Mouse (Mus musculus) limb, embryonic 12.5 days (tissue): ENCODE measurements around the gene Rab25. TPM values are rescaled to one million over a fixed set of nuclear protein-coding genes. Genes with fewer than 3 reads are reported as not detected.
A peak's percentile ranks its signal among the peaks of the same experiment; 100 is the strongest.
"Not testable (repeated sequence)": the region's sequence is repeated elsewhere in the genome, so short reads cannot be mapped to it uniquely, and the experiment has no call there.

Experiments used
- ATAC-seq: fragments of 200-750 bp; cut with Nextera tagmentation; 2 replicates; pipeline ENCODE4 v1.8.0; 2017; ENCODE audit warnings: low read depth, moderate TSS enrichment; ENCODE audit not compliant: insufficient number of reproducible peaks, insufficient read depth, low FRiP score, low TSS enrichment
- H3K27ac ChIP-seq: fragments of 300-500 bp; sonication (generic); 2 replicates; pipeline ENCODE4 v1.5.1; 2016; ENCODE audit warnings: mild to moderate bottlenecking, moderate library complexity
- H3K27me3 ChIP-seq: fragments of 300-500 bp; sonication (generic); 2 replicates; pipeline ENCODE4 v1.6.1; 2016; ENCODE audit warnings: mild to moderate bottlenecking, moderate library complexity
- H3K36me3 ChIP-seq: fragments of 300-500 bp; sonication (generic); 2 replicates; pipeline ENCODE4 v1.6.1; 2016; ENCODE audit warnings: mild to moderate bottlenecking, moderate library complexity
- H3K4me1 ChIP-seq: fragments of 300-500 bp; sonication (generic); replicated peaks from 2 replicates; pipeline ENCODE4 v1.6.1; 2016
- H3K4me2 ChIP-seq: fragments of 300-500 bp; sonication (generic); 2 replicates; pipeline ENCODE4 v1.6.1; 2016; ENCODE audit warnings: mild to moderate bottlenecking, moderate library complexity
- H3K4me3 ChIP-seq: fragments of 300-500 bp; sonication (generic); replicated peaks from 2 replicates; pipeline ENCODE4 v1.5.1; 2016; ENCODE audit warnings: mild to moderate bottlenecking
- H3K9ac ChIP-seq: fragments of 300-500 bp; sonication (generic); replicated peaks from 2 replicates; pipeline ENCODE4 v1.6.1; 2016; ENCODE audit warnings: mild to moderate bottlenecking, moderate library complexity
- H3K9me3 ChIP-seq: fragments of 300-500 bp; sonication (generic); 2 replicates; pipeline ENCODE4 v1.6.1; 2016; ENCODE audit warnings: mild to moderate bottlenecking, moderate library complexity
- WGBS: fragments of 180-500 bp; shearing (Covaris S2); methylation state at CpG from one replicate; pipeline ENCODE4 v1.1.7; 2016; 5-methylcytosine and 5-hydroxymethylcytosine counted together
- polyA plus RNA-seq: library from polyadenylated mRNA; unstranded; fragments of >200 nt; fragmentation: Nextera tagmentation; extraction: Ambion mirVana; gene quantifications from 2 replicates; pipeline ENCODE4 v1.2.1, GENCODE M21; 2016

Gene Rab25
- polyA plus RNA-seq, 1 experiment from 2014 or later: 2.6 TPM

GRCm38 (mm10) chr3:88578498-88579424, 30.7 kb upstream of the Rab25 start:
- Histone ChIP-seq H3K4me1 (peaks cover 8% of the 10 kb centered on the region), H3K4me2 (peak overlapping the region; percentile 82), H3K36me3 (peaks cover 32% of the 10 kb centered on the region), H3K27me3 (peaks cover 3% of the 10 kb centered on the region; the same call in 1 of the 2 replicates), H3K9ac (peak overlapping the region; percentile 88; the same call in 1 of the 2 replicates), H3K4me3 (peak overlapping the region; percentile 95), H3K27ac (no peak overlapping the region), H3K9me3 (no peaks in the 10 kb centered on the region)
- ATAC-seq: no peak
- 46% methylated on average over 8 of the region's 8 CpGs for WGBS

GRCm38 (mm10) chr3:88577846-88578245, 29.7 kb upstream of the Rab25 start:
- H3K9me3 ChIP-seq, ATAC-seq, H3K4me1 ChIP-seq, H3K27ac ChIP-seq, H3K4me3 ChIP-seq, H3K4me2 ChIP-seq, H3K9ac ChIP-seq, H3K27me3 ChIP-seq: not testable (repeated sequence)
- H3K36me3 ChIP-seq: peaks cover 23% of the 10 kb centered on the region
- WGBS: 80% methylated on average over 5 of the region's 5 CpGs

DNA sequence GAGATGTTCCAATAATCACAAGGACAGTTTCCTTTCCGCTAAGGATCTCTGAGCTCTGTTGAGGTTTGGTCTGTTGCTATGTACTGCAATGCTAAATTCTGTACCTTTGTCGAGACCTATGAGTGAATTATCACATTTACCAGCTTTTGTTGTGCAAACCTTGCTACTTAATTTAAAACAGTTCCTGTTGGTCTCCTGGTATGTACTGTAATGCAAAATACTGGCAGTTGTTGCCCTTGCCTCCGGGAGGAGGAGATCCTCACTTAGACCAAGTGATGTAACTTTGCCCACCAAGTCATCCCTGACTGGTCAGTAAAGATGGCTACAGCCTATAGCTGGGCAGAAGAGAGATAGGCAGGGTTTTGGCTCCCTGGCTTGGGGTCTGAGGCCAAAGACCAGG, 27.4 kb upstream of the Rab25 start, which contains the start of gene Ssr2:
Gene Ssr2, plus strand, starts transcription at position 337 of the 400 bp plus-strand sequence.
- Histone ChIP-seq H3K27me3 (peaks cover 3% of the 10 kb centered on the region; the same call in 1 of the 2 replicates), H3K4me1 (peaks cover 6% of the 10 kb centered on the region), H3K36me3 (no peaks in the 10 kb centered on the region; the same call in 1 of the 2 replicates), H3K4me3 (no peak within 1 kb of the TSS), H3K9ac (no peak within 1 kb of the TSS), H3K4me2 (no peak within 1 kb of the TSS), H3K27ac (no peak within 1 kb of the TSS), H3K9me3 (no peaks in the 10 kb centered on the region)
- no peak for ATAC-seq
- WGBS: 85% methylated on average over 3 of the region's 3 CpGs

DNA sequence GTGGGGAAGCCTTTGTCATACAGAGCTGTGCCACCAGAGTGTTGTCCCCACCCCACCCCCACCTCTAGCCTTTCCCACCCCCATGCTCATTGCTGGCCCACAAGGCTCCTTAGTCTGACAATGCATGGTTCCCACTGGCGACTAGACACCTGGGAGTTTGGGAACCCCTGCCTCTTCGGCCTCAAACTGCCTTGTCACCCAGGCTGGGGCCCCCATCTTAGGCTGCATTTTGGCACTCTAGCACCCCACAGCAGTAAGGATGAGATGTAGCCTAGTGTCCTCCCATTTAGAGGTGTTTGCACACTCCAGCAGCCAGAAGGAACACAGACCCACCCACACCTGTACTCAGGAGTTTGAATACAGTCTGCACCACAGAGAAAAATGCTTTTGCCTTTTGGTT, 25.7 kb upstream of the Rab25 start:
- 85% methylated on average over 2 of the region's 2 CpGs for WGBS

GRCm38 (mm10) chr3:88572835-88573234, 24.7 kb upstream of the Rab25 start:
- Histone ChIP-seq H3K27ac (no peak overlapping the region), H3K4me1 (no peaks in the 10 kb centered on the region), H3K4me3 (no peak overlapping the region), H3K27me3 (peaks cover 3% of the 10 kb centered on the region; the same call in 1 of the 2 replicates), H3K4me2 (no peak overlapping the region), H3K9me3 (no peaks in the 10 kb centered on the region), H3K36me3 (peaks cover 27% of the 10 kb centered on the region), H3K9ac (no peak overlapping the region)
- WGBS: 77% methylated on average over 2 of the region's 2 CpGs
- no peak for ATAC-seq

More for the DNA sequence above, 25.7 kb upstream of the Rab25 start:
- Histone ChIP-seq H3K4me3 (no peak overlapping the region), H3K27ac (no peak overlapping the region), H3K4me1 (no peaks in the 10 kb centered on the region), H3K9me3 (no peaks in the 10 kb centered on the region), H3K36me3 (peaks cover 17% of the 10 kb centered on the region), H3K9ac (no peak overlapping the region), H3K27me3 (peaks cover 3% of the 10 kb centered on the region; the same call in 1 of the 2 replicates), H3K4me2 (no peak overlapping the region)
- ATAC-seq: no peak

DNA sequence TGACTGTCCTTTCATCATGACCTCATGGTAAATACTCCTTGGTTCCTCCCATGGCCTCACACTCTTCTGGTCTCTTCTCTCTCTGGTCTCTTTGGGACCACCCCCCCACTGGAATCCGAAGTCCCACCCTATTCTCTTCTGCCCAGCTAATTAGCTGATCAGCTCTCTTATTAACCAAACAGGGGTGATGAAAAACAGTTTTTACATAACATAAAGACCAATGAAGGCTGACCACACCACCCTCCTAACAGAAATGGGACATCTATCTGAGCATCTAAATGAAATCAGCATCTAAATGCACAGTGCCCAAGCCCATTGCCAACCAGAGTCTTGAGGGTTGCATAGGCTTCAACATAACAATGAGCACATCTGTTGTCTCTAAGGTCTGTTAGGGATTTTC, 23.8 kb upstream of the Rab25 start:
- Histone ChIP-seq H3K9ac (no peak overlapping the region), H3K27ac (no peak overlapping the region), H3K4me2 (no peak overlapping the region), H3K27me3 (peaks cover 3% of the 10 kb centered on the region; the same call in 1 of the 2 replicates), H3K4me1 (no peaks in the 10 kb centered on the region), H3K4me3 (no peak overlapping the region), H3K9me3 (no peaks in the 10 kb centered on the region), H3K36me3 (peaks cover 37% of the 10 kb centered on the region)
- ATAC-seq: no peak
- 79% methylated on average over 1 of the region's 1 CpGs for WGBS

- Histone ChIP-seq H3K27ac (no peak overlapping the region), H3K4me2 (no peak overlapping the region), H3K9me3 (no peaks in the 10 kb centered on the region), H3K9ac (no peak overlapping the region), H3K27me3 (no peaks in the 10 kb centered on the region), H3K4me3 (no peak overlapping the region), H3K36me3 (peaks cover 52% of the 10 kb centered on the region), H3K4me1 (no peaks in the 10 kb centered on the region)
- no peak for ATAC-seq
- WGBS: 95% methylated on average over 10 of the region's 10 CpGs
These were observed 22.2 kb upstream of the Rab25 start for GRCm38 (mm10) chr3:88570341-88570740.

DNA sequence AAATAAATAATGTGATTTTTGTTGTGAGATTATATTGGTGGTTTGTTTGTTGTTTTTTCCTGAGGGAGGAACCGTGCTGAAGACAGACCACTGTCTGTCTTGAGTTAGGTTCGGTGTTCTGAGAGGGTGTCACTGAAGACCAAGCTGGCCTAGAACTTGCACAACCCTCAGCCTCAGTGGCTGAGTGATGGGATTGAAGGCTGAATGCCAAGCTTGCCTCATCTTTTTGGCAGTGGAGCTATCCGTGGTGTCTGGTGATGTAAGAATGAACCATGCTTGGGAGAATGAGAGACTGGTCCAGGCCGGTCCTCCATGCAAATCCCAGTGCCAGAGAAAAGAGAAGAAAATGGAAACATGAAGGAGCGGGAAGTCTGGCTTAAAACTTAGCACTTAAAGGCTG, 21.6 kb upstream of the Rab25 start:
- Histone ChIP-seq H3K36me3 (peaks cover 58% of the 10 kb centered on the region), H3K27ac (no peak overlapping the region), H3K27me3 (no peaks in the 10 kb centered on the region), H3K9ac (no peak overlapping the region), H3K4me2 (no peak overlapping the region), H3K9me3 (no peaks in the 10 kb centered on the region), H3K4me1 (no peaks in the 10 kb centered on the region), H3K4me3 (no peak overlapping the region)
- ATAC-seq: no peak; the same call in 1 of the 2 replicates
- WGBS: 92% methylated on average over 5 of the region's 5 CpGs

- H3K9me3 ChIP-seq: no peaks in the 10 kb centered on the region
- no peak overlapping the region for H3K4me3 ChIP-seq
- H3K4me1 ChIP-seq: no peaks in the 10 kb centered on the region
- no peak overlapping the region for H3K27ac ChIP-seq
- no peaks in the 10 kb centered on the region for H3K27me3 ChIP-seq
- H3K36me3 ChIP-seq: peaks cover 64% of the 10 kb centered on the region
- no peak overlapping the region for H3K9ac ChIP-seq
- WGBS: 98% methylated on average over 2 of the region's 2 CpGs
- no peak overlapping the region for H3K4me2 ChIP-seq
- ATAC-seq: no peak
These were observed 21.0 kb upstream of the Rab25 start for GRCm38 (mm10) chr3:88569093-88569492.

DNA sequence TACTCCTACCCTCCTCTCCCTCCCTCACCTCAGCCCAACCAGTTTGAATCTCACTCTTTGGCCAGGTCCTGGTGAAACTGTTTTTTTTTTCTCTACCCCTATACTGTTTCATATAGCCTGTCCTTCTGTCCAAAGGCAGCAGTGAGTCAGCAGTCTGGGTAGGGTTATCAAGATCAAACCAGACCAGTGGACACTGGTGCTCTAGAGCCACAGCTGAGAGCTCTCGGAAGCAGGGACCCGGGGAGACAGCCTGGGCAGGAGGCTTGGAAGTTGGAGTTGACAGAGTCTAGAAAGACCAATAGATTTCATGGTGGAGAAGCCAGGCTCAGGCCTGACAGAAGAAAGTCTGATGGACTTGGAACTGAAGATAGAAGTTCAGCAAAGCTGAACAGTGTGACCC, 20.5 kb upstream of the Rab25 start:
- 91% methylated on average over 2 of the region's 2 CpGs for WGBS
- peaks cover 69% of the 10 kb centered on the region for H3K36me3 ChIP-seq
- H3K9me3 ChIP-seq: no peaks in the 10 kb centered on the region

DNA sequence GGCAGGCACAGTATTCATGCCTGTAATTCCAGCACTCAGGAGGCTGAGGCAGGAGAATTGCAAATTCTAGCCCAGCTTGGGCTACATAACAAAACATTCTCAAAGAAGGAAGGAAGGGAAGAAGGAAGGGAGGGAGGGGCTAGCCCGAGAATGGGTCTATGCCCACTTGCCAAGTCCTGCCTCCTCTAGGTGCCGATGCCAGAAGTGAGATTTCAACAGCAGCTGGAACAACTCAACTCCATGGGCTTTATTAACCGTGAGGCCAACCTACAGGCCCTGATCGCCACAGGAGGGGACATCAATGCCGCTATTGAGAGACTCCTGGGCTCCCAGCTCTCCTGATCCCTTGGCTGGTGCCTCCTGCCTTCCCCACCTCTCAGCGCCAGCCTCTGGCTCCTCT, 19.8 kb upstream of the Rab25 start:
- Histone ChIP-seq H3K9me3 (no peaks in the 10 kb centered on the region), H3K4me1 (no peaks in the 10 kb centered on the region), H3K4me2 (no peak overlapping the region), H3K36me3 (peaks cover 76% of the 10 kb centered on the region), H3K9ac (no peak overlapping the region), H3K27me3 (no peaks in the 10 kb centered on the region), H3K4me3 (no peak overlapping the region), H3K27ac (no peak overlapping the region)
- ATAC-seq: no peak
- WGBS: 89% methylated on average over 6 of the region's 6 CpGs

More for the DNA sequence above, 20.5 kb upstream of the Rab25 start:
- no peak for ATAC-seq
- Histone ChIP-seq H3K4me1 (no peaks in the 10 kb centered on the region), H3K4me3 (no peak overlapping the region), H3K4me2 (no peak overlapping the region), H3K9ac (no peak overlapping the region), H3K27me3 (no peaks in the 10 kb centered on the region), H3K27ac (no peak overlapping the region)
